Mouse (Mus musculus): ENCODE measurements around the gene Hspbap1.

The Hspbap1 gene

DNA sequence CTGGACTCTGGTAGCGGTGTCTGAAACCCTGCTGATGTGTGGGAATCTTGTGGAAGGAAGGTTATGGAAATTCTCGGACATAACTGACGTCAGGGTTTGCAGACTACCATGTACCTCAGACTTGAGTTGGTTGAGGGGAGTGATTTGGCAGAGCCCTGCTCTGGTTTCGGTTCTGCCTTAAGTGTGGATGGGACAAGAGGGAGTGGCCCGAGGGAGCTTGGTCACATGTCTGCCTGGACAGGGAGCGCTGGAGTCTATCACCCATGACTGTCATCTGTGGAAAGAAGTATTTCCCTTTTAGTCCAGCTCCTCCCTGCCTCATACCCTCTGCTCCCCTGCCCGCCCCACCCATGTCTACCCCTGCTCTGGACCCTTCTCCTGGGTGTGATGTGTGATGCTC, 32.0 kb downstream of the Hspbap1 start:
- no peak for DNase-seq (ENCODE audit: low spot score)

- no peak for DNase-seq (ENCODE audit: low spot score)
Measured at GRCm38 (mm10) chr16:35803723-35804122, 33.5 kb downstream of the Hspbap1 start.

DNA sequence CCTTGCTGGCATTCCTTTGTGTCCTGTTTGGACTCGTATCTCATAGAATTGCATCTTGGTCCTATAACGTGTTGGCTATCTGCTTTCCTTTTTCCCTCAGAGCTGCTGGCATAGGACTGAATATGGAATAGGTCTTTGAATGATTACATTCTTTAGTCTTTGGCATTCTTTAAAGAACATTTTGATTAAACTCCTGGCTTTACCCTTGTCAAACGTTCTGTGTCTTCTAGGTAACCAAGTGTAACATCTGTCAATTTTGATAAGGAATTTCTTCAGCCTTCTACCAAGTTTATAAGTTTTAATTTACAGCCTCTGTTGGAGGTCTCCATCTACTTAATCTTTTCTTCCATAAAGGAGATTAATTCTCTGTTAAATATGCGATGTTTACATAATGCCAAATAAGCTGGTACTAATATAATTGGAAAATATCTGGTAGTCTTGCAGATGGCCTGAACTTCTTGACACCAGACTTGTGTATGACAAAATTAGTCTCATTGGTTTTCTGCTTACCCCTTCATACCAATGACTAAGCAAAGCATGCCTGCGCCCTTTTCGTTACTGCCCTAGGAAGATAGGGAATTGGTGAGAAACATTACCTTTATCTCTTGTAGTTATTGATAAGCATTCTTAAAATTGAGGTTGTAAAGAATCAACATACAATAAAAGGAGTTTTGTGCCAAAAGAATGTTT, 36.9 kb downstream of the Hspbap1 start:
- DNase-seq (ENCODE audit: low spot score), result no peak

DNA sequence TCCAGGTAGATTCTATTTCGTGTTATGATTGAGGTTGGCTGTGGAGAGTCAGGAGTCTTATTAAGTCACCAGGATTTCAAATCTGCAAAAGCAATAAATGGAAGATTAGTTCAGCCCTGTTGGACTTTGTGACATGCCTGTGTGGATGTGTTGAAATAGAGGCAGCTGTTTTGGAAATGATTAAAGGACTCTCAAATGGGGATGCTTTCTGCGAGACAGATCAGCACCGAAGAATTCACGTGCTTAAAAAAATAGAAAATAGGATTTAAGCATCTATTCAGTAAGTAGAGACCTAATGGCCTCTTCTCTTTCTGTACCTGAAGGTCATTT, 37.5 kb downstream of the Hspbap1 start:
- no peak for DNase-seq (ENCODE audit: low spot score)

- DNase-seq (ENCODE audit: low spot score), result no peak
Measured at GRCm38 (mm10) chr16:35808838-35809237, 38.7 kb downstream of the Hspbap1 start.

GRCm38 (mm10) chr16:35813119-35813518, 42.9 kb downstream of the Hspbap1 start:
- DNase-seq (ENCODE audit: low spot score), result no peak

GRCm38 (mm10) chr16:35817255-35818089, 47.3 kb downstream of the Hspbap1 start:
- peak; percentile 56 for DNase-seq (ENCODE audit: low spot score)

DNA sequence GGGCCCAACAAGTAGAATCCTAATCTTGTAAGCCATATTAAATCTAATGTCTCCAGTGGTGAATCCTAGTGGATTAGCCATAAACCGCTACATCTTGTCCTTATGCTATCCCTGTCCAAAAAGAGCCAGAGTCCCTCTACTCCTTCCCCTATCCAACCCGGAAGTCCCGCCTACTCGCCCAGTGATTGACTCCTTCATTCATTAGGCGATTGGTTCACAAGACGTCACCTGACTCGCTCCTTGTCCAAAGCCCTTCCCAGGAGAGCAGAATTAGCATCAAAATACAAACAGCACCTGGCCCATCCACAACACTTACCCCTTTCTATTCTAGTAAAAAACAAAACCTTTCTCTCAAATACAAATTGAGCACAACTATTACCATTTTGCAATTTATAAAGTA, 59.8 kb downstream of the Hspbap1 start:
- DNase-seq (ENCODE audit: low spot score), result peak; percentile 62

GRCm38 (mm10) chr16:35832926-35833325, 62.8 kb downstream of the Hspbap1 start:
- no peak for DNase-seq (ENCODE audit: low spot score)

DNA sequence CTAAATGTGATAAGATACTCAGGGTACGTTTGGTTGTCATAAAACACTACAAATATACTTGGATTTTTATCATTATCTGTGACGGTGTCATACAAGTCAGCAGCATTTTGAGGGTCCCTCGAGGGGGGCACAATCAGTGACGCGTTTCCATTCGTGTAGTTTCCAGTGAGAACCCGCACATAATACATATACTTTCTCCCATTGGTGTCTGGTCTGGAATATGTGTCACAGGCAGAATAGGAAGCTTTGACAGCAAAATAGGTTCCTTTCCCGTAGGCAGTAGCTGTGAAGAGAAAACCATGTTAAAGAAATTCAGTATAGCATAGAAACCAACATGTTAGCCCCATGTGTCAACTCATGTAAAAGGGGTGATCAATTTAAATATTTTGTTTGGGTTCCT, 64.5 kb downstream of the Hspbap1 start:
- DNase-seq (ENCODE audit: low spot score), result no peak

- no peak for DNase-seq (ENCODE audit: low spot score)
Measured at GRCm38 (mm10) chr16:35839680-35840079, 69.5 kb downstream of the Hspbap1 start.

- DNase-seq (ENCODE audit: low spot score), result no peak
Measured at GRCm38 (mm10) chr16:35847138-35847537, 77.0 kb downstream of the Hspbap1 start.

- no peak for DNase-seq (ENCODE audit: low spot score)
Measured at GRCm38 (mm10) chr16:35855846-35856245, 85.7 kb downstream of the Hspbap1 start.

DNA sequence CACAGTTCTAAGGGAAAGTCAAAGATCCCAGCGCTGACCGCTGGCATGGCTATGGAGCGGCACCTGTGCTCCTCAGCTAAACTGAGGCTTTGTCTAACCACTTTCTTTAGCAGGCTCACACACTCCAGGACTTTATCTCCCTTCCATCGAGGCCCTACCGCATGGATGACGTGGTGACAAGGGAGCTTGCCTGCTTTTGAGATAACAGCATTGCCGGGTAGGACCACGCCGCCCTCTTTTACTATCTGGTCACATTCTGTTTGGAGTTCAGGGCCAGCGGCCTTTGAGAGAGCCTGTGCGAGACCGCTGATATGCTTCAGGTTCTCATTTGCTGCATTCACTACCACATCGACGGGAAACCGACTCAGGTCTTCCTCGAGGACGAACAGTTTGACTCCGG, 86.6 kb downstream of the Hspbap1 start:
- no peak for DNase-seq (ENCODE audit: low spot score)

DNA sequence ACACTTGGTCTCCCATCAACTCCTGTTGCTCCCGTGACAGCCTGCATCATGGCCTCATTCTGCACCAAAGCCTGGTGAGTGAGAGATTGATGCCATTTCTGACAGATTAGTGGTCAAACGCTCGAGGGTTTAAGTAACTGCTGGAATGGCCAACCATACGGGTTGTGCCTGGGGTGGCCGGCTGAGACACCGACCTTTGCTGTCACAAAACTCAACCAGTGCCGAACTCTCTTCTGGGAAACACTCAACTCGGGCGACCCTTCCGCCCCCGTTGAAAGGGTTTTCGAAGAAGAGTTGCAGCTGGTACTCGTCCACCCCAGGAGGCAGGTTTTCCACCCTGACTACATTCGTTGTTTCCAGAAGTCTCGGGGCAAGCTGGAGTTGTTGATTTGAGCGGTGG, 90.1 kb downstream of the Hspbap1 start:
- DNase-seq (ENCODE audit: low spot score), result no peak

DNA sequence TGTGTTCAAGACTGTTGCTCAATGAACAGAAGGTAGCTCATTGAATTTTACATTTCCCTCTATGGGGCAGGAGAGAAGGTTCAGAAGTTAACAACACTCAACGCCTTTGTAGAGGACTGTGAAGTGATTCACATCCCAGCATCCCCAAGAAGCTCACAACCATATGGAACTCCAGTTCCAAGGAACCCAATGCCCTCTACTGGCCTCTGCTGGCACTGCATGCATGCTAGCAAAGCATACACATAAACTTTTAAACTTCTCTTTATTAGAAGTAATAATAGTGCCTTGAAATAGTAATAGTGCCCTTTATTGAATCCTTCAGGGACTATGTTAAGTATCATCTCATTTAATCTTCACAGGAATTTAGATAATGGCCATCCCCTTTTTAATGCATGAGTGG, 91.9 kb downstream of the Hspbap1 start:
- DNase-seq (ENCODE audit: low spot score), result no peak

GRCm38 (mm10) chr16:35867726-35868125, 97.6 kb downstream of the Hspbap1 start:
- DNase-seq (ENCODE audit: low spot score), result no peak

DNA sequence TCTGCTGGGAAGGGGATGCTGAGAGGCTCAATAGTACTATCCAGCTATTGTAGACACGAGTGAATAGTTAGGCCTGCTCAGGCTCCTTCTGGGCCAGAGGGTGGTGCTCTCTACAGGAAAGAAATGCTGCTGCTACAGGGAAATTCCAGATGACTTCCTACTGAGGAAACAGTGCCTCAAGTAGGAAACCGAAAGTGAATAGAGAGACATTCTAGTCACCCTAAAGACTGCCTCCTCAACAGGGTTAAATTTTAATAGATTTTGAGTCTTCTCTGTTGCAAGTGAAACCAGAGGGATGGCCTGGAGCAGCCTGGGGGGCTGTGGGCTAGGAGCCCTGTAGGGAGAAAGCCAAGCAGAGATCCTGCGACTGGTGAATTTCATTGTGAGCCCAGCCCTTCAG, 99.0 kb downstream of the Hspbap1 start:
- DNase-seq (ENCODE audit: low spot score), result no peak

DNA sequence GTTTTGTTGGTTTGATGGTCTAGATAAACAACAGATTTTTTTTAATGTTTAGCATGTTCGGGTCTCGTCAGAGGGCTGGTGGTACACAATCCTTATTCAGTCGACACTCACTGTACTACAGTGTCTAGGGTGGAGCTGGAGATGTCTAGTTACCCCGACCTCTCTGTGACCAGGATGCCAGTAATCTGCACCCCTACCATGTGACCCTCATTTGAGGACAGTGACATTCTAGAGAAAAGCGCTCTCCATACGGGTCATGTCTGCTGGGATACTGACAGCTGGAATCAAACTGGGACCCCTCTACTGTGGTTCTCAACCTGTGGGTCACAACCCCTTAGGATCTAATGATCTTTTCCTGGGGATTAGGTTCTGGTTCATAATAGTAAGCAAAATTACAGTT, 99.5 kb downstream of the Hspbap1 start:
- no peak for DNase-seq (ENCODE audit: low spot score)

DNA sequence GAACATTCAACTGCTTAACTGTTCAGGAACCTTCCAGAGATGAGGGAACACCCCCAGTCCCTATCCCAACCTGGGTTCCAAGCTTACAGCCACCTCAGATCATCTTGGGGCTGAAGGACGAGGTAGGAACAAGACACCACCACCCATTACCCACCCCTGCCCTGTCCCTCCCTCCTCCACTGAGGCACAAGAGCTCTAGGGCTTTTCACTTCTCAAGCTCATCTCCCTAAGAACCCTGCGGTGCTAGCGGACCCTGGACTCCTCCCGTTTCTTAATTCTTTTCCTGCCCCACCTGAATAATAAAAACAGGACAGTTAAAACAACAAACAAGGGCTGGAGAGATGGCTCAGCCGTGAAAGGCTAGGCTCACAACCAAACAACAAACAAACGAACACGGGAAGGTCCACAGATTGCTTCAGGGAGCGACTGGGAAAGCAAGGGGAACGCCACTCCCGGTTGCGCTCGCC, 100.4 kb downstream of the Hspbap1 start:
- DNase-seq (ENCODE audit: low spot score), result no peak

- no peak for DNase-seq (ENCODE audit: low spot score)
Measured at GRCm38 (mm10) chr16:35871048-35871851, 101.1 kb downstream of the Hspbap1 start, which contains the start of gene Parp14. Gene Parp14 (minus strand): TSS chr16:35871544.

DNA sequence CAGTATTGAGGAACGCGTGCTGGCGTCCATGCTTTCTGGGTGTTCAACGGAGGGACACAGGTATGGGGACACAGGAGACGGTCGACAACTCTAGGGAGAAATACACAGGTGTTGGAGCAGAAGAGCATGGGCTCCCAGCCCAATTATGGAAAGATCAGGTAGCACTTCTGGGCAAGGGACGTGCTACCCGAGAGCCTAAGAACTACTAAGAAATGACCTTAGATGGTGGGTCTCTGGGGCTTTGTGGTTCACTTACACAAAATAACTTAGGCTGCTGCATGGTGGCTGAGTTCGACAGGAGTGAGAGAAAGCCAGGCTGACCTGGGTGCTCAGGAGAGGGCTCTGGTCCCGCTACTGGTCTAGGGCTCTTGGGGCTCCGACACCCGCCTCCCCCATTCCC, 101.7 kb downstream of the Hspbap1 start:
- no peak for DNase-seq (ENCODE audit: low spot score)

Measured in testis, postnatal 14 days (tissue).